Mouse (Mus musculus): ENCODE results near the gene Dus1l.
"Not testable (repeated sequence)": the region's sequence is repeated elsewhere in the genome, so short reads cannot be mapped to it uniquely, and the experiment has no call there.

Dus1l gene

DNA sequence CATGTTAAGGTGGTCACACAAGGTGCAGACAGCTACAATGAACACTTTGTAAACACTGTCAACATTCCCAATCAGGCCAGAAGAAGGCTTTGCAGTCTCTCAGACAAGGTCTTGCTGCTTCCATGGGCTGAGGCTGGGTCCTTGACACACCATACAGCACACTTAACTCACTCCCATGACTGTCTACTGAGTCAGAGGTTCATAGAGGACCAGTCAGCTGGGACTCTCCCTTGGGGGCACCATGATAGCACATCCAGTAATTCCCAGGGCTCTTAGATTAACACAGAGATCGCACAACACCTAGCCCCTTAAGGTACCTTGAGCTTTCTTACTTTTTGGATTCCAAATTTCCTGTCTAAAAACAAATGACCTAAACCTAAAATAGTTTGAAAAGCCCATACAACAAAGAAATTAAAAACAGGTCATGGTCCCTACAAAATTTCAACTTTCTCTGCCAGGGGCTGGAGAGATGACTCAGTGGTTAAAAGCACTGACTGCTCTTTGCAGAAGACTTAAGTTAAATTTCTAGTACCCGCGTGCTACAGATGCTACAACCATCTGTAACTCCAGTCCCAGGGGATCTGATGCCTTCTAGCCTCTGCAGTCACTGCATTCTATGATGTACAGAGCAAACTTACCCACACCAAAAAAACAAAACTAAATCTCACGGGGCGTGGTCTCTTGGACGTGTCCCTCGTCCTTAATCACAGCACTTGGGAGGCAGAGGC is 22.6 kb downstream of the Dus1l start:
- DNase-seq, result no peak

DNA sequence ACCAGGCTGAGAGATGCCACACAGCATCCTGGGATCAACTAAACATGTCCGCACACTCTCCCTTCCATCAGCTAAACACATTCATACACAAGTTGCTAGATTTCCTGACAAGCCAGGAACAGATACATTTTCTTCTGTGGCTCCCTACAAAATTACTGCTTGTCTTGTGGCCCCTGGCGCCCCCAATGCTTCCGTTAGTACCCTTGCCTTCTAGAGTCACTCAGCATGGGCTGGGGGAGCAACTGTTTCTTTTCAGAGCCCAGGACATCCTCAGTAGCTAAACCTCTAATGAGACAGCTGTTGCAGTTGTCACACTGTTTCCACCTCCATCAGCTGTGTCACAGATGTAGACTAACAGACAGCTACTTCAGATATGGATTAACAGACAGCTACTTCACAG is 23.5 kb downstream of the Dus1l start:
- DNase-seq, result no peak

DNA sequence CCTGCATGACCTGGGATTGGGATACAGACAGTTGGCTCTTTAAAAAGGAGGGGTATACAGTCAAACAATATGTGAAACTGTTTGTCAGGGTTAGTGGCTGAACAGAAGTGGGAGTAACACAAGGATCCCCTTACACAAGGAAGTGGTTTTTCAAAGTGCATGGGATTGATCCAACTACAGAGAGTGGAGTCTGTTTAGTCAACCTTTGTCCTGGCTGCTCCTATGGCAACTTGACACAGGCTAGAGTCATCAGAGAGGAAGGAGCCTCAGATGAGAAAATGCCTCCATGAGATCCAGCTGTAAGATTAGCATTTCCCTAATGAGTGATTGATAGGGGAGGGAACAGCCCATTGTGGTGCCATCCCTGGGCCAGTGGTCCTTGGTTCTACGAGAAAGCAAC is 28.0 kb downstream of the Dus1l start:
- DNase-seq, result no peak

DNA sequence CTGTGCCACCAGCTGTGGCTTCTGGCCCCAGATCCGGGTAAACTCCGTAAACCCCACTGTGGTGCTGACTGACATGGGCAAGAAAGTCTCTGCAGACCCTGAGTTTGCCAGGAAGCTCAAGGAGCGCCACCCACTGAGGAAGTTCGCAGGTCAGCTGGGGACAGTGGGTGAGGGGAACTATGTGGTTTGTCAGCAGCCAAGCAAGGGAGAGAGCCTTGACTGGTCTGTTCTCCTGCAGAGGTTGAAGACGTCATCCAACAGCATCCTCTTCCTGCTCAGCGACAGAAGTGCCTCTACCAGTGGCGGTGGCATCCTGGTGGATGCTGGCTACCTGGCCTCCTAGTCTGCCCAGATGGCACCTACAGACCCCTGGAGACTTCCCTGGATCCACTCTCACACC is 29.2 kb downstream of the Dus1l start:
- not testable (repeated sequence) for DNase-seq

DNA sequence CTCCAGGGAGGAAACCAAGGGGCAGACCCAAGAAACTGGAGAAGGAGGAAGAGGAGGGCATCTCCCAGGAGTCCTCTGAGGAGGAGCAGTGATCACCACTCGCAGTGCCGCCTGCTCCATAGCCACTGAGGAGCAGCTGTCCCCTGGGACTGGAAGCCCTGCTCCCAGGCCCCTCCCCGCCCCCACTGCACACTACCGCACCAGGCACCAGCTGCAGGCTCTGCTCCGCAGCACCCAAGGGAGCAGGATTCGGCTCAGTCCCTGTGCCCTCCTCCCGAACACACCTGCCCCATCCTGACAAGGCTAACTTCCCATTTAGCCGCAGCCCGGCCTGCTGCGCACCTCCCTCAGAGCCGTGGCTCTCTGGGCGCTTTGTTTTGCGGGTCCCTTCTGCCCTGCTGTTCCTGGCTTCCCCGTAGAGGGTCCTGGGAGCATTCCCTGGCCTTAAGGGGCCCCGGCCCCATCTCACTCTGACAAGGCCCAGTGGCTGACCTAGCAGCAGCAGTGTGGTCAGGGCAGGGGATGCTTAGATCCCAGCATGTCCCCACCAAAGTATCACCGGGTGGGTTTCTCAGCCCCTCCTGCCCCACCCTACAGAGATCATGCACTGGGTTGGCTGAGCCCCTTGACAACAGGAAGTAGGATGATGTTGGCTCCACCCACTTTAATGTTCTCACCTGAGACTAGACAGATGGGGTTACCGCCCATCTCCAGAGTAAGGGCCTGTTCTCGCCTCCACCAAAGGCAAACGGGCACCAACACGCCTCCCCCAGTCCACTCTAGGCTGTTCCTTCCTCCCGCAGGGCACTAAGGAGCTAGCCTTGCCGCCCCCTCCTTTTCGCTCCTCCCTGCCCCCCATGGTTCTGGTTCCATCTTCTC is 32.8 kb downstream of the Dus1l start:
- not testable (repeated sequence) for DNase-seq

DNA sequence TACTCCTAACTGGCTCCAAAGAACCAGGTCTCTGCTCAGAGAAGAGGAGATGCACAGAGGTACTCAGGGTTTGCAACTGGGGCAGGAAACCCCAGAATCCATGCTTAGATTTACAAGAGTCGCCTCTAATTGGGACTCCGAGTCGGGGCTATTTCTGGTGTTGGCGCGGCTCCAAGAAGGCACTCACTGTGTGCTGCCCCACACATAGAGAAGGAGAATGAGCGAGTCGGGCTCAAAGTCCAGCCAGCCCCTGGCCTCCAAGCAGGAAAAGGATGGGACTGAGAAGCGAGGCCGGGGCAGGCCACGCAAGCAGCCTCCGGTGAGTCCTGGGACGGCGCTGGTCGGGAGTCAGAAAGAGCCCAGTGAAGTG is 33.5 kb downstream of the Dus1l start, which contains the start of gene Hmga1b:
Gene Hmga1b (plus strand): TSS at position 123 of the 370 bp plus-strand sequence.
- not testable (repeated sequence) for DNase-seq

DNA sequence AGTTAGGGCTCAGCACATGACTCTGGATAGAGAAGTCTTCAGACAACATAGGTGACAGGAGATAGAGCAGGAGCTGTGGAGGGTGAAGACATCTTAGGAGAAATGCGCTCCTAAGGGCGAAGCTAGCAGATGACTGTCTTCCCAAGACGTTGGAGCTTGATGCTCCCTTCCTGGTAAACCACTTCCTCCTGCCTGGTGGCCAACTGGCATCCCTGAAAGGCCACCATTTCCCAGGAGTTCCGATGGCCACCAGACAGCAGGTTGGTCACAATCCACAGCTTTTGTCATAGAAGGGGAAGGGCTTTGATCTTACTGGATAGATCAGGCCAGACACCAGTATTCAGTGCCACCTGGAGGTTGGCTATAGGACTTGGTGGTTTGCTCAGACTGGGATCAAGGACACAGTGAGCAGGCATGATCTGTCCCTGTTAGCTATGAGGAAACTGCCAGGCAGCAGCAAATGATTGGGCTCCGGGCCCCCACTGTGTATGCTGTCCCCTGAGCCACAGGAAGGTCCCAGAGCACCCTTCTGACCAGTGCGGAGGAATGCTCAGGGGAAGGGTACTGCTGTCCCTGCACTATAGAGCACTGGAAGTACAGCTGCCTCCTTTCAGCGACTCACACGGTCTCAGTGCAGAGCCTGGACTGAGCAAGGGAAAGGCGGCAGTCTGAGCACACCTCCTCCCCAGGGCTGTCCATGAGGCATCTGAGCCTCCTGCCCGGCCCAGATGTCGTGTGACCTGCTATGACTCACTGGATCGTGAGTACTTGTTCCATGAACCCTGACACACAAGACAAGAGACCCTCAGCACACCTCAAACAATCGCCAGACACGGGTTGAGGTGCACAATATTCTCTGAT is 34.2 kb downstream of the Dus1l start:
- DNase-seq, result no peak

DNA sequence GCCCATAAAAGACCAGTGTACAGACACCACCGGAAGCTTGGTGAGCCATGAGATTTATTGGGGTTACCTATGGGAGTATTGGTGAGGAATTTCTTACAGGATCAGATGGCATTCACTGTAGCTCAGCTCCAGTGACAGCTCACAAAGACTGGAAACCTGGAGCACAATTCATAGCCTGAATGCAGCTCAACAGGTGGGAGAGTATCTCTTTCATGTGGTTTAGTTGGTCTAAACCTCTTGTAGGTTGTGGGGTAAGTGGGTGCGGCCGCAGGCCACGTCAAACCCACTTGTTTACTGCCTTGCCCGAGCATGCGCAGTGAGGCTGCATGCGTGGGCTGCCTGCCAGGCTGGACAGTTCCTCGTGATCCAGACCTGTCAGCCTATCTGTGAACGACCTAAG is 36.0 kb downstream of the Dus1l start:
- DNase-seq, result peak; percentile 46

DNA sequence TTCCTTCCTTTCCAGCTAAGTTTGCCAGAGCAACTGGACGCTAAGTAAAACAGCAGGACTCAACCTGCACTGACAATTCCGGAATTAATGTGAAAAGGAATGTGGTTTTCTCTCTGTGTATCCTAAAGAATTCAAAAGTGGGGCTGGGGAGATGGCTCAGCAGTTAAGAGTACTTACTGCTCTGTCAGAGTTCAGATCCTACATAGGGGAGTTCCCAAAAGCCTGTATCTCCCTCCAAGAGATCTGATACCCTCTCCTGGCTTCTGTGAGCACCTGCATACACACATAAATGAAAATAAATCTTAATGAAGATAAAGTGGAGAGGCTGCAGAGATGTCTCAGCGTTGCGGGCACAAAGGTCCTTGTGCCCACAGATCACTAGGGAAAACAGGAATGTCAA is 44.6 kb downstream of the Dus1l start:
- no peak for DNase-seq

DNA sequence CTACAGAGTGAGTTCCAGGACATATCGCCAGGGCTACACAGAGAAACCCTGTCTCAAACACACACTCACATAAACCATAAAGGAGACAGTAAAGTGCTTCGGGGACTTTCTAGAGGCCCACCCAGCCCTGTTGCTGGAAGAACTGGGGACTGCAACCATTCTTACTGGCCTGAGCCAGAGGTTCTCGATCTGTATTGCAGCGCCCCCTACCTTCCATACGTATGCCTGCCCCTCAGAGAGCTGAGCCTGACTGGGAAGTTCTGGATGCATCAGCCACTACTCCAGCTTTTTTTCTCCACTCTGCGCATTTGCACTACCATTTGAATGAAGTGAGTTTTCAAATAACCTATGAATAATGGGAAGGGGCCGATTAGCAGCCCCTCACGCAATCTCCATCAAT is 46.8 kb downstream of the Dus1l start:
- DNase-seq, result no peak

DNA sequence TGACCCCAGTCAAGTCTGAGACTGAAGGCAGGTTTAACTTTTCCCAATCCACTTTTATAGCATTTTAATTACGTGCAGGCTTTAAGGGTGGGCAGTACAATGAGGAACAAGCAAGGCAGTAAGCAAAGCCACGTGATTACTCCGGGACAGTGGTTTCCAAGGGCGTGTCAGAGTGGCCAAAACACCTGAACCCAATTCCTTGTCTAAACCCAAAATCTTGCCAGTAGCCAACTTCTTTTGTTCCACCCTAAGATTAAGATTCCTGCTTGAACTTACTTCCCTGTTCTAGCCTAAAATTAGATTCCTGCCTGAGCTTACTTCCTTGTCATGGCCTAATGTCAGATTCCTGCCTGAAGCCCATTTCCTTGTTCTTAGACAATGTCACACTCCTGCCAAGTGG is 48.2 kb downstream of the Dus1l start:
- no peak for DNase-seq

DNA sequence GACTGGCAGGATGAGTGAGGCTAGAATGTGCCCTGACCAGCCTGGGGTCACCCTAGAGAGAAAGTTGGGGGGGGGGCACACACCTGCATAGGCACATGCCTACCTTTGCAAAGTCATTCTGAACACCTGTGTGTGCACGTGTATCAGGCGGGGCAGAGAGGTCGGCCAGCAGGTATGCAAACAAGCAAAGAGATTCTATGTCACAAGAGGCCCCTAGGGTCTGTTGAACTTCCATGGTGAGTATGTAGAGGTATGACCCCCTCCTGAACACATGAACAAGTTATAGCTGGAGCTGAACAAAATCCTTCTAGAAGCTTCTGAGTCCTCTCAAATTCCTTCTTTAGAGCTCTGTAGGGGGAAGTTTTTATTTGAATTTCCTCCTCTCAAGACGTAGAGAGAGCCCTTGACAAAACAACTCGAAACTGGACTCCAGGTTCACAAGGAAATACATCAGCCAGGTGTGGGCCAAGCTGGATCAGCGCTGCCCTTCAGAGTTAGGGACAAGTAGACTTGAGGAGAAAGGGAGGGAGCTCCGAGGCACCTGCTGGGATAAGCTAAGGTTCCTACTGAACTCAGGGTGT is 52.0 kb downstream of the Dus1l start:
- DNase-seq, result no peak

DNA sequence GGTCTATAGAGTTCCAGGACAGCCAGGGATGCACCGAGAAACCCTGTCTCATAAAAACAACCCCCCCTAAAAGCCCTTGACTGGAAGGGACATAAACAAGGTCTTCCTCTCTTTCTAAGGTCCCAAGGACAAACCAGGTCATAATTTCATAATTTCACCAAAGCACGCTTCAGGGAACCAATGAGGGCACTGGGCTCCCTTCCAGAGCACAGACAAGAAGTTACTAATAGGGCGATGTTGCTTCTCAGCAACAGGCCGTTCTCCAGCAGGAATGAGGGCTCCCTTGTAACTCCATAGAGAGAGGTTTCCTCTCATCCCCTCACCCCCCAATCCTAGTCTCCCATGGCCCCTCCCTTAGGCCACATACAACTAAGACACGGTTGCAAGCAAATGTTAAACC is 55.2 kb downstream of the Dus1l start:
- no peak for DNase-seq
